Mouse (Mus musculus): ENCODE results near the gene Rep15. TPM values are rescaled to one million over a fixed set of nuclear protein-coding genes. Genes with fewer than 3 reads are reported as not detected.

The Rep15 gene
- polyA plus RNA-seq, 1 experiment, result not detected

DNA sequence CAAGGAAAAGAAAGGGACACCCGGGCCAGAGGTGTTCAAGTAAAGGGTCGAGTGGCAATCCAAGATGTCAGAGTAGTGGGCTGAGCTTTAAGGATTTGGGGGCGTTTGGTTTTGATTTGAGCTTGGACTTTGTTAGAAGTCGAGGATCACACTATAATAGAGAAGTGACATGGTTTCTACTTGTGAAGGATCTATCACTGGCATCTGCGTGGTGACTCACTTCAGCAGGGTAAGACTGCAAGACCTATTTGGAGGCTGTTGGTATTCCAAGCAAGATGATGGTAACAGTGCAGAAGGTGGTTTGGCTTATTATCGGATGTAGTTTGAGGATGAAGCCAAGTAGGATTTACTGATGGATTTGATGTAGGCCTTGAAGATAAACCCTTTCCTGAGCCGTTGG lies 11.2 kb downstream of the Rep15 start:
- peak overlapping the region; percentile 5; the same call in 1 of the 2 replicates for H3K4me3 ChIP-seq (ENCODE audit: insufficient read depth, low read depth, low read length)
- no peak overlapping the region for H3K27ac ChIP-seq (ENCODE audit: insufficient read depth, low read depth, low read length)
- TF ChIP-seq POLR2A (IDR thresholded peaks at IDR 0.05; ENCODE audit: insufficient read depth, low read depth, low read length), result no peak
- no peak for TF ChIP-seq CTCF (IDR thresholded peaks at IDR 0.05; ENCODE audit: insufficient read depth, low read depth, low read length)
- 40% methylated on average over 7 of the region's 7 CpGs for WGBS
- H3K4me1 ChIP-seq (ENCODE audit: control insufficient read depth, insufficient read depth, low read length), result no peaks in the 10 kb centered on the region

DNA sequence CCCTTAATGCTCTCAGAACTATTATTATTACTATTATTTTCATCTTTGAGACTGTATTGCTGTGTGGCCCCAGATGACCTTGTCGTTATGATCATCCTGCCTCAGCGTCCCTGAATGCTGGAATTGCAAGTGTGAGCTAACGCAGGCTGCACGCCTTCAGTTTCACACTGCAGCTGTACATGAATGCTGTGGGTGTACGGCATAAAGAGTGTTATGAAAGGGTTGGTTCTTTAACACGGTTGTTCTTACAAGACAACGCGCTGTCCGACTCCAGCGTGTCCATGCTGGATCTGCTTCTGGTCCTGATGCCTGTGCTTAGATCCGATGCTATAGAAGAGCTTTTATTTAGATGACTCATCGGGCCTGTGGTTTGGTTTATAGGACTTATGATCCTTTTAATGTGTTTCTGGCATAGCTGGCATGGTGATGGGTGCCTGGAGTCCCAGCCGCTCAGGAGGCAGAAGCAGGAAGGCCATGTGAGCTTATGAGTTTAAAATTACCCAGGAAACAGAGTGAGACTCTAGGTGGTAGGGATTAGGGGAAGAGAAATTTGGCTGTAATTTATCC lies 16.9 kb downstream of the Rep15 start:
- 93% methylated on average over 13 of the region's 13 CpGs for WGBS
- Histone ChIP-seq H3K4me3 (ENCODE audit: insufficient read depth, low read depth, low read length) (no peak overlapping the region), H3K4me1 (ENCODE audit: control insufficient read depth, insufficient read depth, low read length) (peaks cover 7% of the 10 kb centered on the region), H3K27ac (ENCODE audit: insufficient read depth, low read depth, low read length) (no peak overlapping the region)
- TF ChIP-seq CTCF (IDR thresholded peaks at IDR 0.05; ENCODE audit: insufficient read depth, low read depth, low read length) (no peak), POLR2A (IDR thresholded peaks at IDR 0.05; ENCODE audit: insufficient read depth, low read depth, low read length) (0 out of 2 replicates have a peak, but pooled peaks have one; percentile 10)

GRCm38 (mm10) chr6:147051666-147052065 lies 19.3 kb downstream of the Rep15 start:
- TF ChIP-seq CTCF (IDR thresholded peaks at IDR 0.05; ENCODE audit: insufficient read depth, low read depth, low read length) (no peak), POLR2A (IDR thresholded peaks at IDR 0.05; ENCODE audit: insufficient read depth, low read depth, low read length) (no peak)
- H3K4me3 ChIP-seq (ENCODE audit: insufficient read depth, low read depth, low read length), result no peak overlapping the region
- 93% methylated on average over 8 of the region's 8 CpGs for WGBS
- H3K27ac ChIP-seq (ENCODE audit: insufficient read depth, low read depth, low read length), result no peak overlapping the region
- peaks cover 17% of the 10 kb centered on the region for H3K4me1 ChIP-seq (ENCODE audit: control insufficient read depth, insufficient read depth, low read length)

GRCm38 (mm10) chr6:147052440-147052839 lies 20.1 kb downstream of the Rep15 start:
- Histone ChIP-seq H3K27ac (ENCODE audit: insufficient read depth, low read depth, low read length) (no peak overlapping the region), H3K4me3 (ENCODE audit: insufficient read depth, low read depth, low read length) (no peak overlapping the region), H3K4me1 (ENCODE audit: control insufficient read depth, insufficient read depth, low read length) (peaks cover 17% of the 10 kb centered on the region)
- no peak for TF ChIP-seq POLR2A (IDR thresholded peaks at IDR 0.05; ENCODE audit: insufficient read depth, low read depth, low read length)
- TF ChIP-seq CTCF (IDR thresholded peaks at IDR 0.05; ENCODE audit: insufficient read depth, low read depth, low read length), result no peak
- 87% methylated on average over 9 of the region's 9 CpGs for WGBS

DNA sequence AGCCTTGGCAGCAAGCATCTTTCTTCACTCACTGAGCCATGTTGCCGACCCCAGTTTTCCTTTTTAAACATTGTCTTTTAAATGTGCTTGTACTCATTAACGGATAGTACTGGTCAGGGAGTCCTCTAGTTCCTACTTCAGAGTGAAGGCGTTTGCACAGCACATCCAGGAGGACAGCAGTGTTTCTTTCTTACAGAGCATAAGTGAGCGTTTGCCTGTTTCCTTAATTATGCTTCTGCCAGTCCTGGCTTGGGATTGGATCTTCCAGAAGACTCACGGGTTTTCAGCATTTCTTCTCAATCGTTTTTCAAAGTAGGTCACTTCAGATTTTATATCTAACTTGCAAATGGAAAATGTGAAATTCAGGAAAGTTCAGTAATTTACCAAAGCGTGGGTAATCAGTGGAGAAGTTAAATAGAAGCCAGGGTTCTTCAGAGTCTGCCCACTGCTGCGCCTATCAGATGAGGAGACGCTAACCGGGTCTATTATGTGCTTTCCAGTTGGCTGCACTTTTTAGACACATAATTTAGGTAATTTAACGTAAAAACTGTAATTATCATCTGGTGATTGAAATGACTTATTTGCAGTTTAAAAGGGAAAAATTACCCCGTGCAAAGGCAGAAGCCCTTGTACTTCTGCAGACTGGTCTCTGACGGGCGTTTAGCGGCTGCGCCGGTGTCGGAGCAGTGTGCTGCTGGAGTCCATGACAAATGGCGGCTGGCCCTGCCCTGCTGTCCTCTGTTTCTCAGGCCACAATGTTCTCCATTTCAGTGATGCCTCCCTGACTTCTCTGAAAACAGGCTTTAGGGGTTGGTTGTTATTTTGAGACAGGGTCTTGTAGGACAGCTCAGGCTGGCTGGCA lies 21.6 kb downstream of the Rep15 start:
- no peak for TF ChIP-seq POLR2A (IDR thresholded peaks at IDR 0.05; ENCODE audit: insufficient read depth, low read depth, low read length)
- TF ChIP-seq CTCF (IDR thresholded peaks at IDR 0.05; ENCODE audit: insufficient read depth, low read depth, low read length), result no peak
- WGBS, result 33% methylated on average over 19 of the region's 19 CpGs

DNA sequence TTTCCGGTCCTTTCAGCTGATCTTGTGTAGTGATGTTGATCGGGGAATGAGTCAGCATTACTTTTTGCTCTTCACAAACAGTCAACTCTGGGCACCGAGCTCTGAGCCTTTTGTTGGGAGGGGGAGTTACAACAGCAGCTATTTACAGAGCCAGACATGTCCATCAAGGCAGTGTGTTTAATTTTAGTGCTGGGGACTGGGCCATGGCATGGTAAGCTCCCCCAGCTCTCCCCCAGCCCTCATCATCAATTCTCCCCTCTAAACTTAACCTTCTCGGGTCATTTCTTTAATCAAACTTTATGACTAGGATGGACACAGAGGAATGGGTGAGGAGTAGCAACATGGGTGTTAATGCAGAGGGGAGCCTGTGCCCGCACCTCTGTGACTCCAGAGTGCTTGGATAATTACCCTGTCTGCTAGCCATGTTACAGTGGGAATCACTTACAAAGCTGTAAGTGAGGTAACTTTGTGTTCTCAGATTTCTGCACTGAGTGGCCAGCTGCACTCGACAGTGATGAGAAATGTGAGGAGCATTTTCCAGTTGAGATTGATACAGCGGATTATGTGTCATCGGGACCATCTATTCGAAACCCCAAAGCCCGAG lies 23.1 kb downstream of the Rep15 start:
- H3K4me3 ChIP-seq (ENCODE audit: insufficient read depth, low read depth, low read length), result no peak overlapping the region
- WGBS, result 75% methylated on average over 10 of the region's 10 CpGs
- no peak overlapping the region for H3K27ac ChIP-seq (ENCODE audit: insufficient read depth, low read depth, low read length)
- H3K4me1 ChIP-seq (ENCODE audit: control insufficient read depth, insufficient read depth, low read length), result peaks cover 17% of the 10 kb centered on the region
- TF ChIP-seq CTCF (IDR thresholded peaks at IDR 0.05; ENCODE audit: insufficient read depth, low read depth, low read length), result no peak
- no peak for TF ChIP-seq POLR2A (IDR thresholded peaks at IDR 0.05; ENCODE audit: insufficient read depth, low read depth, low read length)

More for the DNA sequence above, 21.6 kb downstream of the Rep15 start:
- Histone ChIP-seq H3K4me1 (ENCODE audit: control insufficient read depth, insufficient read depth, low read length) (peaks cover 17% of the 10 kb centered on the region), H3K27ac (ENCODE audit: insufficient read depth, low read depth, low read length) (peak overlapping the region; percentile 68), H3K4me3 (ENCODE audit: insufficient read depth, low read depth, low read length) (no peak overlapping the region)

- WGBS, result 83% methylated on average over 7 of the region's 7 CpGs
- Histone ChIP-seq H3K4me1 (ENCODE audit: control insufficient read depth, insufficient read depth, low read length) (peaks cover 13% of the 10 kb centered on the region), H3K4me3 (ENCODE audit: insufficient read depth, low read depth, low read length) (no peak overlapping the region), H3K27ac (ENCODE audit: insufficient read depth, low read depth, low read length) (no peak overlapping the region)
- no peak for TF ChIP-seq POLR2A (IDR thresholded peaks at IDR 0.05; ENCODE audit: insufficient read depth, low read depth, low read length)
- no peak for TF ChIP-seq CTCF (IDR thresholded peaks at IDR 0.05; ENCODE audit: insufficient read depth, low read depth, low read length)
These were observed 26.9 kb downstream of the Rep15 start for GRCm38 (mm10) chr6:147059326-147059725.

DNA sequence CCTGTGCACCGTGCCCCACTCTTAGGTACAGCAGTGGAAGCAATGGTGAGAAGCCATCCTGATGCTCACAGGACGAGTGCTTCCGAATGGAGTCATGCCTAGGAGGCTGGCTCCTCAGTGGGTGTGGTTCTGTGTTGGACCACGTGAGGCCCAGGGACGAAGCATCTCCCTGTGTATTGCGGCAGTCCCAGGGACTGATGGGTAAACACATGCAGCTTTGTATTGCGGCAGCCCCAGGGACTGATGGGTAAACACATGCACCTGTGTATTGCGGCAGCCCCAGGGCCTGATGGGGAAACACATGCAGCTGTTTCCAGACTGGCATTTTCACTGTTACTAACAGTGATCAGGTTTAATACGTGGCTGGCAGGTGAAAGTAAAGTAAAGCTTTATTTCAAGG lies 29.2 kb downstream of the Rep15 start:
- no peak overlapping the region for H3K4me3 ChIP-seq (ENCODE audit: insufficient read depth, low read depth, low read length)
- 68% methylated on average over 9 of the region's 9 CpGs for WGBS
- 0 out of 2 replicates have a peak, but pooled peaks cover 3% of the 10 kb centered on the region for H3K4me1 ChIP-seq (ENCODE audit: control insufficient read depth, insufficient read depth, low read length)
- H3K27ac ChIP-seq (ENCODE audit: insufficient read depth, low read depth, low read length), result no peak overlapping the region
- TF ChIP-seq CTCF (IDR thresholded peaks at IDR 0.05; ENCODE audit: insufficient read depth, low read depth, low read length) (no peak), POLR2A (IDR thresholded peaks at IDR 0.05; ENCODE audit: insufficient read depth, low read depth, low read length) (no peak)

DNA sequence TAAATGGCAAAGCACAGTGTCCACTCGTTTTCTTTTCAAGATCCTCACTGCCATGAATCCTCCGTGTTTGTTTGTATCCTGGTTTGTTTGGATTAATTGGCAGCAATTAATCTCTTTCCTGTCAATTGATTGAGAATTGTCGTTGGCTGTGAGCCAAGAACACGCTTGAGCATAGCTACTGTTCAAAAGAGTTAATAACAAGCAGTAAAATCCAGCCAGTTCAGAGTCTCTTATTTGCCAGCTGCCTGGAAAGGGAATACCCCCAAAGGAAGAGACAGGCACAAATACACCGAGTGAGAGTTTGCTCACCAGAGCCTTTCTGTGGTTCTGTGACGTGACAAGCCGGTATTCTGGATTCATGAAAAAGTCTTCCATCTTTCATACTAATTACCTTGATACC lies 29.6 kb downstream of the Rep15 start:
- no peak overlapping the region for H3K27ac ChIP-seq (ENCODE audit: insufficient read depth, low read depth, low read length)
- WGBS, result 48% methylated on average over 7 of the region's 7 CpGs
- H3K4me1 ChIP-seq (ENCODE audit: control insufficient read depth, insufficient read depth, low read length), result 0 out of 2 replicates have a peak, but pooled peaks cover 3% of the 10 kb centered on the region
- H3K4me3 ChIP-seq (ENCODE audit: insufficient read depth, low read depth, low read length), result no peak overlapping the region
- TF ChIP-seq POLR2A (IDR thresholded peaks at IDR 0.05; ENCODE audit: insufficient read depth, low read depth, low read length) (no peak), CTCF (IDR thresholded peaks at IDR 0.05; ENCODE audit: insufficient read depth, low read depth, low read length) (no peak)

All from olfactory bulb, adult 2 months (tissue).